28 mouse cellular contexts compared by ENCODE assay signal in the genomic region with DNA sequence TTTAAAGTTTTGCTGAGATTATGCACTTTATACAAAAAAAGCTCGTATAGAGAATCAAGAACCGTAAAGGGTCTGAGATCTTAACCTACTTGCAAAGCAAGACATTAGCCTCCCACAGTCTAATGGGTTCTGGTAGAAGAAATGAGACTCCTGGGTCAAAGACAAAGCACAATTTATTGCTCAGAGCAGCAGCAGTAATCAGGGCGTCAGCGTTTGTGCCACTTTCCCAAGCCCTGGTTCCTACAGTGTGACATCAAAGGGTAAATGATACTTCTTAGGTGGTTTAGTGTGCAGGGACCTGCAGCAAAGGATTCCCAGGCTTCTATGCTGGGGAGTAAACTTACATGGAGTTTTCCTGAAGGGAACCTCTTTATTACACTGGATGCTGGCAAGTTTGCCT. TPM values are rescaled to one million over a fixed set of nuclear protein-coding genes. Genes with fewer than 3 reads are reported as not detected.
DNase-seq lines count a peak whose midpoint lies in the region; ATAC-seq and TF ChIP-seq lines count a peak whose summit lies in the region.
"Had no signal": no experiment of that assay in that cellular context is flagged by ENCODE, and none has a peak within 500 bp of the region (broad histone marks: within the 10 kb centered on the region; RNA-seq: fewer than 3 reads in every experiment).

No protein-coding gene starts in this region.

- 10% methylated on average over 4 of the region's 4 CpGs for WGBS in kidney, embryonic 14.5 days
- WGBS in kidney, embryonic 16.5 days, result 12% methylated on average over 4 of the region's 4 CpGs
- WGBS in midbrain, postnatal 0 days, result 73% methylated on average over 4 of the region's 4 CpGs
- 84% methylated on average over 4 of the region's 4 CpGs for WGBS in midbrain, embryonic 10.5 days

- H3K4me1 ChIP-seq in kidney, embryonic 14.5 days (ENCODE audit: control insufficient read depth, insufficient read depth, low read length), result no peaks in the 10 kb centered on the region
- H3K4me1 ChIP-seq in kidney, embryonic 16.5 days (ENCODE audit: insufficient read depth, low read length), result no peaks in the 10 kb centered on the region
- H3K4me1 ChIP-seq in midbrain, postnatal 0 days (ENCODE audit: insufficient read depth, low read length), result no peaks in the 10 kb centered on the region
- H3K4me1 ChIP-seq in midbrain, embryonic 10.5 days, result no peaks in the 10 kb centered on the region
- H3K4me1 ChIP-seq: embryonic facial prominence, embryonic 13.5 days; embryonic facial prominence, embryonic 15.5 days; forebrain, embryonic 12.5 days had no signal

- no peak for DNase-seq in kidney, adult 8-10 months
- DNase-seq in kidney, adult 11 months, result no peak
- DNase-seq in midbrain, postnatal 0 days (ENCODE audit: low spot score), result peak; percentile 12
- DNase-seq in midbrain, embryonic 10.5 days (ENCODE audit: low spot score), result no peak
- DNase-seq: adrenal gland, adult 2 months; adrenal gland, postnatal 10 days; adrenal gland, postnatal 25 days; cerebellum, adult 11 months; cerebellum, adult 18-20 months; cerebellum, adult 8-10 months; cerebellum, adult 9-11 months; cerebellum, postnatal 14 days; cerebellum, postnatal 36 days; embryo, embryonic 11 days had no signal

- TF ChIP-seq CTCF in midbrain, postnatal 0 days (IDR thresholded peaks at IDR 0.05), result no peak

- H3K9me3 ChIP-seq in kidney, embryonic 14.5 days (ENCODE audit: control insufficient read depth, low read length), result no peaks in the 10 kb centered on the region
- H3K9me3 ChIP-seq in kidney, embryonic 16.5 days (ENCODE audit: low read length), result no peaks in the 10 kb centered on the region
- no peaks in the 10 kb centered on the region for H3K9me3 ChIP-seq in midbrain, postnatal 0 days (ENCODE audit: low read length)
- H3K9me3 ChIP-seq in midbrain, embryonic 10.5 days (replicated peaks), result no peaks in the 10 kb centered on the region
- H3K9me3 ChIP-seq: embryonic facial prominence, embryonic 13.5 days; embryonic facial prominence, embryonic 15.5 days; forebrain, embryonic 10.5 days; forebrain, embryonic 12.5 days had no signal

- no peak overlapping the region for H3K4me3 ChIP-seq in kidney, embryonic 14.5 days (ENCODE audit: low read length)
- H3K4me3 ChIP-seq in kidney, embryonic 16.5 days (ENCODE audit: low read length), result no peak overlapping the region
- H3K4me3 ChIP-seq in midbrain, postnatal 0 days (ENCODE audit: low read depth, low read length), result no peak overlapping the region
- no peak overlapping the region for H3K4me3 ChIP-seq in midbrain, embryonic 10.5 days
- H3K4me3 ChIP-seq: embryonic facial prominence, embryonic 13.5 days; embryonic facial prominence, embryonic 15.5 days; erythroblast, embryonic 14.5 days; forebrain, embryonic 10.5 days; forebrain, embryonic 12.5 days had no signal

- peak; percentile 91 for ATAC-seq in kidney, embryonic 14.5 days (ENCODE audit: low FRiP score, low TSS enrichment)
- peak; percentile 91 for ATAC-seq in kidney, embryonic 16.5 days (ENCODE audit: low FRiP score, low TSS enrichment)
- no peak for ATAC-seq in midbrain, postnatal 0 days (ENCODE audit: low FRiP score)
- ATAC-seq: forebrain, embryonic 14.5 days had no signal

- H3K9ac ChIP-seq in kidney, embryonic 14.5 days (ENCODE audit: low read depth, low read length), result no peak overlapping the region
- H3K9ac ChIP-seq in kidney, embryonic 16.5 days (replicated peaks; ENCODE audit: low read length), result no peak overlapping the region
- H3K9ac ChIP-seq in midbrain, postnatal 0 days (replicated peaks; ENCODE audit: low read length, poor library complexity, severe bottlenecking), result no peak overlapping the region
- H3K9ac ChIP-seq: embryonic facial prominence, embryonic 13.5 days; embryonic facial prominence, embryonic 15.5 days; forebrain, embryonic 12.5 days had no signal

- H3K4me2 ChIP-seq in kidney, embryonic 14.5 days (replicated peaks; ENCODE audit: low read depth, low read length), result no peak overlapping the region
- no peak overlapping the region for H3K4me2 ChIP-seq in kidney, embryonic 16.5 days (replicated peaks; ENCODE audit: low read depth, low read length)
- H3K4me2 ChIP-seq in midbrain, postnatal 0 days (ENCODE audit: low read depth, low read length, poor library complexity, severe bottlenecking), result no peak overlapping the region
- H3K4me2 ChIP-seq: embryonic facial prominence, embryonic 13.5 days; embryonic facial prominence, embryonic 15.5 days; forebrain, embryonic 12.5 days had no signal

- H3K36me3 ChIP-seq in kidney, embryonic 14.5 days (ENCODE audit: control insufficient read depth, insufficient read depth, low read length), result no peaks in the 10 kb centered on the region
- no peaks in the 10 kb centered on the region for H3K36me3 ChIP-seq in kidney, embryonic 16.5 days (ENCODE audit: insufficient read depth, low read length)
- H3K36me3 ChIP-seq in midbrain, postnatal 0 days (ENCODE audit: insufficient read depth, low read length), result no peaks in the 10 kb centered on the region
- no peaks in the 10 kb centered on the region for H3K36me3 ChIP-seq in midbrain, embryonic 10.5 days
- H3K36me3 ChIP-seq: embryonic facial prominence, embryonic 13.5 days; embryonic facial prominence, embryonic 15.5 days; forebrain, embryonic 10.5 days; forebrain, embryonic 12.5 days had no signal

- H3K27me3 ChIP-seq in kidney, embryonic 14.5 days (ENCODE audit: control insufficient read depth, insufficient read depth, low read length), result no peaks in the 10 kb centered on the region
- H3K27me3 ChIP-seq in kidney, embryonic 16.5 days (ENCODE audit: insufficient read depth, low read length), result no peaks in the 10 kb centered on the region
- no peaks in the 10 kb centered on the region for H3K27me3 ChIP-seq in midbrain, postnatal 0 days (ENCODE audit: insufficient read depth, low read length)
- H3K27me3 ChIP-seq in midbrain, embryonic 10.5 days (ENCODE audit: low read depth, poor library complexity, severe bottlenecking), result no peaks in the 10 kb centered on the region
- H3K27me3 ChIP-seq: embryonic facial prominence, embryonic 13.5 days; embryonic facial prominence, embryonic 15.5 days; forebrain, embryonic 12.5 days had no signal

- no peak overlapping the region for H3K27ac ChIP-seq in kidney, embryonic 14.5 days (ENCODE audit: low read depth, low read length)
- no peak overlapping the region for H3K27ac ChIP-seq in kidney, embryonic 16.5 days (ENCODE audit: low read length)
- no peak overlapping the region for H3K27ac ChIP-seq in midbrain, postnatal 0 days (ENCODE audit: low read depth, low read length)
- H3K27ac ChIP-seq in midbrain, embryonic 10.5 days (replicated peaks), result no peak overlapping the region
- H3K27ac ChIP-seq: embryonic facial prominence, embryonic 13.5 days; embryonic facial prominence, embryonic 15.5 days; forebrain, embryonic 10.5 days; forebrain, embryonic 12.5 days had no signal

RNA-seq across cellular contexts. Expression of a gene that starts 13.6 kb away (rescaled TPM):
- not detected in 2 replicates for polyA plus RNA-seq in kidney, embryonic 14.5 days (2014; fragmentation: Nextera tagmentation; extraction: Ambion mirVana)
- not detected in 2 replicates for polyA plus RNA-seq in kidney, embryonic 16.5 days (2015; fragmentation: Nextera tagmentation; extraction: Ambion mirVana)
- not detected in 2 replicates for total RNA-seq in midbrain, postnatal 0 days (2014; rRNA removed)
- polyA plus RNA-seq in midbrain, postnatal 0 days (2015; fragmentation: Nextera tagmentation; extraction: Ambion mirVana), result not detected in 2 replicates
- polyA plus RNA-seq in midbrain, embryonic 10.5 days (2016; fragmentation: Nextera tagmentation; extraction: Ambion mirVana), result not detected in 2 replicates
- total RNA-seq: adrenal gland, adult 2 months; adrenal gland, postnatal 10 days; adrenal gland, postnatal 25 days; adrenal gland, postnatal 4 days; common myeloid progenitor, adult 5-6 weeks; MEL had no signal
- polyA plus RNA-seq: adrenal gland, adult 2 months; brain, embryonic 14.5 days; C2C12; embryonic facial prominence, embryonic 11.5 days; embryonic facial prominence, embryonic 13.5 days; embryonic facial prominence, embryonic 15.5 days; erythroblast, embryonic 14.5 days; forebrain, embryonic 10.5 days; forebrain, embryonic 12.5 days; forebrain, embryonic 14.5 days had no signal
